Mouse (Mus musculus): ENCODE measurements around the gene Cutc.

Gene Cutc

DNA sequence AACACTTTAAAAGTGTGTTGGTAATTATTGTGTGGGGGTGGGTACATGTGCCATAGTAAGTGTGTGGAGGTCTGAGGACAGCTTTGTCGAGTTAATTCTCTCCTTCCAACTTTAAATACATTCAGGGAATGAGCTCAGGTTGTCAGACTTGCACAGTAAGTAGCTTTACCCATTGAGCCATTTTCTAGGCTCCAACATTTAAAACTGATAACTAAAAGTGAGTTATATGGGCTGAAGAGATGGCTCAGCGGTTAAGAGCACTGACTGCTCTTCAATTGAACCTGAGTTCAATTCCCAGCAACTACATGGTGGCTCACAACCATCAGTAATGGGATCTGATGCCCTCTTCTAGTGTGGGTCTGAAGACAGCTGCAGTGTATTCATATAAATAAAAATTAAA lies 1.4 kb downstream of the Cutc start:
- DNase-seq = no peak

DNA sequence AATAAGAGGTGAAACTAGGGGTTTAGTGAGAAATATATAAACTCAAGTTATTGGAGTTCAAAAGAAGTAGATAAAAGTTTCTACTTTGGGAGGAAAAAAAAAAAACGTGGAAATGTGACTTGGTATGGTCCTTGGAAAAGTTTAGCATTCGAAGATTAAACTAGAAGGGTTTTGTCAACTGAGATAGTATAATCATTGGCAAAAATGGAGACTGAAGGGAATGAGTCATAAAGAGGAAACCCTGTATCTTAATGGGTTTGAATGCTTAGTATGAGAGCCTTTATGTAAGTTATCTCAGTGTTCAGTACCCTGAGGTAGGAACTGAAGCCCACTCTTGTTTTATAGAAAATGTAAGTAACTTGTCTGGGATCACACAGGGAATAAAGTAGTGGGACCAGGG lies 2.1 kb downstream of the Cutc start:
- no peak for DNase-seq

DNA sequence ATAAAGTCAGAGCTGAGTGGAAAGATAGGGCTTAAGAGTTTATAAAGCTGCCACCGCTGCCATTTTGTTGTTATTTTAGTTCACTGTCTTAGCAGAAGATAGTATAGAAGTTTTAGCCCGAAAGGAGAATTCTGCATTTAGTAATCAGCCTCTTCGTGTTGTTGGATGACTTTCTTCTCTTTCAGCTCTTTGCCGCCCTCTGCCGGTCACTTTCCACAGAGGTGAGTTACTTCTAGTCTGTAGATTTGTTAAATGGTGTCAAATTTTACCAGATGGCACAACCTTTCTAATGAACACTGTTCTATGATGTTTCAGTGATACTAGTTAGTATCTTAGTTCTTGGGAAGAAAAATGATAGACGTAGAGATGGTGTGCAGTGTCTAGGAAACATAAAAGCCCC lies 7.7 kb downstream of the Cutc start:
- DNase-seq = peak; percentile 74 to 93

DNA sequence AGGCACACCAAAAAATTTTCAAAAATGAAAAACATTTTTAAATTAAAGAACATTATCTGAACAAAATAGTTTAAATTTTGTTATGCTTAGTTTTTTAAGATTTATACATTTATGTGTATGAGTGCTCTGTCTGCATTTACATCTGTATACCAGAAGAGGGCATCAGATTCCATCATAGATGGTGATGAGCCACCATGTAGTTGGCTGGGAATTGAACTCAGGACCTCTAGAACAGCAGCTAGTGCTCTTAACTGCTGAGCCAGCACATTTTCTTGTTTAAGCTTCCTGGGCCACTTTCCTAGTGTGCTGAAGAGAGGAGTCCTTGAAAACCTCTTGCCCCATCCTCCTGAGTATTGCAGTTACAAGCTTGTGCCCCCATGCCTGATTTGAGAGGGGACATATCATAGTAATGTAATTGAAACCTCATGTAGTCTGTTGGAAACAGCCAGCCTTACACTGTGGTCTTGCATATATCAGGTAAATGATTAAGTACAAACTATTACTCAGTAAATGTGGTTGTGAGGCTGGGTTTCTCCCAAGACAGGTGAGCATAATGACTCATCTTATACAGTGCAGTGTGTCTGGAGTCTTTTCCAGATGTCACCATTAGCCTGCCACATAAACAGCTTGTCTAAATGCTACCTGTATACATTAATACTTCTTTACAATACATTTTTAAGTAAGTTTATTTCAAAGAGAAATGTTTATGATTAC lies 8.9 kb downstream of the Cutc start:
- DNase-seq = no peak

DNA sequence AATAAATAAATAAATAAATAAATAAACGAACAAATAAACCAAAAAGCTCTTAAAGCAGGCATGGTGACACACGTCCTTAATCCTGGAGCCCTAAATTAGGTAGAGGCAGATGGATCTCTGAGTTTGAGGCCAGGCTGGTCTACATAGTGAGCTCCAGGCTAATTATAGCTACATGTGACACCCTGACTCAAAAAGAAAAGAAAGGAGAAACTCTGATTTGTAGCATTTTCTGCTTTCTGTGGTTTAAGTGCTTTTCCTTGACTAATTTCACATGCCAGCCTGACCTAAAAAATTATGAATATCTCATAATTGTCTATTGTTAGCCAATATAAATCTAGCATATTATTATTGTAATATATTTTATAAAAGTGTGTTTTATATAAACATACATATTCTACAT lies 9.6 kb downstream of the Cutc start:
- no peak for DNase-seq

DNA sequence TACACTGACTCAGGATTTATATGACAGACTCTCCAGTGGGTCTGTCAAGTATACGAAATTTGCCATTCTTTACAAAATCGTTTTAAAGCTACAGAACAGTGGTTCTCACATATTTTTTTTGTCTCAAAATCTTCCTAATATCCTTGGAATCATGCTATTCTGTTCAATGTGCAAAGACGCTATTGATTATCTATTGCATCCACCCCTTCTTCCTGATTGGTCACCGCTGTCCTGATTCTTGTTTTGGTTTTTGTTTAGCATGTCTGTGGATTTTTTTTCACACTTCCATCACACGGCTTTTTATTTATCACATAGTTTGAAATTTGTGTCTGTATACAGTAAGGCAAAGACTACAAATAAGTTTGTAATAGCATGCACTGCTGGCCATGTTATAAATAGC lies 13.7 kb downstream of the Cutc start:
- DNase-seq = no peak

DNA sequence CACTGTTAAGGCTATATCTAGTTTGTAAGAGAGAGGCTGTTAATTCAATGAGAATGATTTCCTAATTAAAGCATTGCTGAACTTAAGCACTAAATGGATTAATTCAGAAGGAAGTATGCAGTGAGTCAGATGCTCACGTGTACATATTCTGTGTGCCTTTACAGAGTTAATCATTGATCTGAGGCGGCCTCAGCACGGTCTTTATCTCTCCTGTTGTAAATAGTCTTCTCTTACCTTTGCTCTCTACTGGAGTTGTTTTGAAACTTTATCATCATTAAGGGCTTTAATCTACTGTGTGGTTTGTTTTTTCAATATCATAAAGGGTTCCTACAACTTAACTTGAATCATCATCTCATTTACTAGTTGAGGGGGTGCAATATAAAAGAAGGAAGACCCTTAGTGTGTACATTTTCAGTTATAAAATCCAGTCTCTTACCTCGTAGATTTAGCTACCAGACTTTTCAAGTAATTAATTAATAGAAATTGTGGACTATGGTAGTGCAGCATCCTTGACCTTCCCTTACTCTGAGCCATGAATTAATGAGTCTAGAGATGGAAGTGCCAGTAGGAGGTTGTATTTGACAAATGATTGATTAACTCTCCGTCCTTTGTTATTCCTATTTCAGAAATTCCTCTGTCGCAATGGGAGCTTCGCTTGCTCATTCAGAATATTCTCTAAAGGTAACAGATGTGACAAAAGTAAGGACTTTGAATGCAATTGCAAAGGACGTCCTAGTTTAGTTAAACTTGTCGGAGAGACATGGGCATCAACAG lies 14.9 kb downstream of the Cutc start:
- peak; percentile 49 to 70 for DNase-seq

DNA sequence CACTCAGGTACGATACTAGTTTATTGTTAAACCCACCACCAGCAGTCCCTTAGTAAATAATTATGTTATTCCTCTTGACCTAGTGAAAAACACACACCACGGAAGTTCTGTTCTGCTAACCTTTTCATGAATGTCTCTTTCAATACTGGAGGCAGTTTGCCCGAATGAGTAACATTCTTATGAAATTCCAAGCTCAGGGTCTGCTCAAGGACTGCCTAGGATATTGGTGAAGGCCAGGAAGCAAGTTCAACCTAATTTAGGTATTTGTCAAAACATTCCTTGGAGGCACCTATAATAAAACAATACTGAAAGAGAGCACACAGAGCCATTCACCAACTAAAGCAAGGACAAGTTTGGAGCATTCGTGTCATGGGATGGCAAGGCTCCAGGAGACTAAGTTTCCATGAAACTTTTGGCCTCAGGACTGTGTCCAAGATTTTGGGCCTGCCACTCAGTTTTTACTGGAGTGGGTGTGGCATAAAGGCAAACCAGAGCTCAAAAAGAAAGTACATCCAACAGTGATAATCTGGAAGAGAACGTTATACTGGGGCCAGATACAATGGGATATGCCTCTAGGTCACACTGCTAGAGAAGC lies 16.7 kb downstream of the Cutc start:
- peak; percentile 40 to 46 for DNase-seq

DNA sequence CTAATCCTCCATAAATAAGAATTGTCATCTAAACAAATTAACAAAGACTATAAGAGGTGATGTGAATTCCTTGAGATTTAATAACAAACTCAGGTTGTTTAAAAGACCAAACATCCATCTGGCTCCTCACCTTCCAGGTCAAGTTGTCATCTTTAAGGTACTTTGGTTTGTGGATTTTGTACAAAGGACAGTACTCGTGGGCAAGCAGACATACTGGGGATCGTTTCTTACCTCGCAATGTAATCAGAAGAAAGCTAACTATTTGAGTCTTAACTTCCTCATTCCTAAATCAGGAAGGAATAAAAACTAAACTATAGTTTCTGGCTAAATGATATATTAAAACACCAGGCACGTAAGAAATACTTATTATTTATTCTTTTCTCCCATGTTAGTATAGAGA lies 17.8 kb downstream of the Cutc start:
- no peak for DNase-seq

DNA sequence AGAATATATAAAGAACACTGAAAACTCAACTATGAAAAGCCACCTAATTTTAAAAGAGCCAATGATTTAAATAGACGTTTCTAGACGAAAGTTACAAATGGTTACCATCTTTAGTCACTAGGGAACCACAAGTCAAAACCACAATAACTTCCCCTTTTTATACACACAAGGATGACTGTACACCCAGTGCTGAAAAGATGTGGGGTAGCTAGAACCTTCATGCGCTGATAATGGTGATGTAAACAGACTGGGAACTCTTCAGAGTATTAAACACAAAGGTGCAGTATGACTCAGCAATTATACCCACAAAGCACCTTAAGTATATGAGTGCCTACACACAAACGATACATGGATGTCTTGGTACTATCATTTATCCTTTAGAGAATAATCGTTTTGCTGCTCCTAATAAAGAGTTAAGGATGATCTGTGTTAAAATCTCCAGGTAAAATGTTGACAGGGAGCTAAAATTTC lies 18.7 kb downstream of the Cutc start:
- no peak for DNase-seq

DNA sequence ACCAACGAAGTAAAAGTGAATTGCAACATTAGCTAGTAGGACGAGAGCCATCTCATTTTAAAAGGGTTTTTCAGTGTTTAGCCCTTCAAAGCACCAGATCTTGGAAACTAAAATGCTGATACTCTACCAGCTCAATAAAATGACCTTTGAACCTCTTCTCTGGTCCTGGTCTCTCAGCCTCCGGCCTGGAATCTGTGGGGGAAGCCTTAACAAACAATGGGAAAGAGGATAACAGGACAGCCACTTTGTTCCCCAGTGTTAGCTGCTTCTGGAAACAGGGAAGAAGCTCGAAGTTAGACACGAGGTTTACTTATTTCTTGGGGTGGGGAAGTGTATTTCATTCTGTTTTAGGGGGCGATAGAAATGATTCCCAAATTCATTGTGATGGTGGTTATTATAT lies 19.5 kb downstream of the Cutc start:
- DNase-seq = no peak

DNA sequence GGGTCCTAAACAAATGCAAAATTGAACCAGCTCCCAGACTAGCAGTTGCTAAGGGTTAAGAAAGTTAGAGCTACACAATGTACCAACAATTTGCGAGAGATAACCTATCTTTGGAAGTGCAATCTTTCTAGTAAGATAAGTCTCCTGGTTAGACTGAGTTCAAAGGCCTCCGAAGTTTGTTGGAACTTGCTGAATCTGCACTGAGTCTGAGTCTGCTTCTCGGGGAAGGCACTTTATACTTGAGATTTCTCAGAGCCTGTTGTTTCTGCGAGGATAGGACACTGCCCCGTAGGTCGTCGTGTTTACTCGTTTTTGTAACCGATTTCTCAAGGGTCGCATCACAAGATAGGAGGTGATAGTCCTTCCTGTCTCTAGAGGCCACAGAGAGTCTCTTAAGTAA lies 22.6 kb downstream of the Cutc start:
- DNase-seq = peak in 1 of 2 experiments; percentile 23

DNA sequence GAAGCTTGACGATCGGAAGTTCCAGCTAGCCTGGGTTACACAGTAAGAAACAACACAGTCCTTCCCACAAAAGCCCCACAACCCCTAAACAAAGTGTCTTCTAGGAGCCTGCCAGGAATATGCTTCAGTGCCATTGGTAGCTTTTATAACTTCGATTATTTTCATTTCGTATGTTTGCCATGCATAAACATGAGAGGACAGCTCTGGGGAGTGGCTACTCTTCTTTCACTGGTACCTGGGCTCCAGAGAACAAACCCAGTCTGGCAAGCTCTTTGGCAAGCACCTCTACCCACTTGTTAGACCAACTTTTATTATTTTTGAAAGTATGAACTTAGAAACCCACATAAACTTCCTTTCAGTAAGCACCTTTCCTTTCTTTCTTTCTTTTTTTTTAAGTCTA lies 23.8 kb downstream of the Cutc start:
- DNase-seq = no peak

DNA sequence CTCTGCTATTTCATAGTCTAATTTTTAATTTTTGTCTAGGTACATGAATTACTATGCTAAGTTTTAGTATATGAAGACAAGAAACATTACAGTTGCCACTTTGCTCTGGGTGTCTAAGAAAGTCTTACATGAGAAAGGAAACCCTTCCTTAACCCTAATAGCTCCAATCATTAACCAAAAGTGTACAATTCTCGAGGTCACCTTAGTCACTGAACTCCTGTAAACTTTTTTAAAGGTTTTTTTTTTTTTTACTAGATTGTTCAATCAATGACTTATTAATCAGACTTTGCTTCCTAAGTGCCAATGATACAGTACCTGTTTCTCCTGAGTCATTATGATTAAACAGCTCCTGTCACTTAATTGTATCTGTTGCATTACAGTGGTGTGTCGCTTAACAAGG lies 24.5 kb downstream of the Cutc start:
- no peak for DNase-seq

DNA sequence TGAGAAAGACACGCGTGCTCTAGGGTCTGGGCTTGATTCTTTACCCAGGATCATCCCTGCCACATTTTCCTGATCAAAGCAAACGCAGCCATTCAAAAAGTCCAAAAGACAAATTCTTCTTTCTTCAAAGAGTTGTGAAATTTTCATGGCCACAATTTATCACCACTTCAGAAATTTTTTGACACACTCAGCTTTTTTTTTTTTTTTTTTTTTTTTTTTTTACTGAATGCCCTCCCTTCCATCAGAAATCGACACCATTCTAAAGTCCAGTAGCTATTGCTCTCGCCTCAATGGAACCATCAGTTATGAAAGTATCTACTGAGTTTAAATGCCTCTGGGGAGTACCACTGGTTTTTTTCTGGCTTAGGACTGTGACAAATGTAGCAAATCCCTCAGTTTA lies 27.6 kb downstream of the Cutc start:
- DNase-seq = no peak

DNA sequence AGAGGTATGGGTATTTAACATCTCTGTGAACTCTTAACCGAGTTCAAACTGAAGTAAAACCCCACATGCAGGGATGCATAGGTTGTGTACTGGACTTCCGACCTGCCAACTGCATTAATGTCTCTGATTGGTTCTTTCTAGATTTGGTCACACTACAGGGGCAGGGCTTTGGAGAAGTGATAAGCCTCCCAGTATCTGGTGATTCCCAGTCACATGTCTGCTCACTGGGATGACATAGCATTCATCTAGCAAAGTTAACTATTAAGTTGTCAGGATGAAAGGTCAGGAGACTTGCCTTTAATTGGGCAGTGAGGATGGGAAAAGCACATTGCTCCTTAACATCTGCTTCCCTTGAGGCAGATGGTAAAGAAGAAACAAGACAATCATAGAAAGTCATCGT lies 29.2 kb downstream of the Cutc start, which contains the start of gene Abcc2:
Gene Abcc2, plus strand, starts transcription at position 213 of the 400 bp plus-strand sequence.
- DNase-seq = peak; percentile 57 to 66

DNA sequence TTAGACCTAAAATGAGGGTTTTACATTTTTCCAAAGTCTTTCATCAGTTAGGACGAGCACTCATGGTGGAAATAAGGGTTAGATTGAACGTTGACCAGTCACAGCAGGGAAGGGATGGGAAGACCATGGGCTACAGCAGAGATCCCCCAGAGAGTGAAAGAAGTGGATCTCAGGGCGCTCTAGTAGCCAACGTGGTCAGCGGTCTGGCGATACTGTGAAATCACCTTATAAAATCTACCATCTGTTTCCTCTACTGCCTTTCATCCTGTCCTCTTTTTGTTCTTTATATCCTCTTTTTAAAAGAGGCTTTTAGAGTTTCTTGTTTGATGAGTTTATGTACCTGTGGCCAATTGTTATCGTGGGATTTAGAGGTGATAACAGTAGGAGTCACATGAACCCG lies 32.0 kb downstream of the Cutc start:
- DNase-seq = no peak

DNA sequence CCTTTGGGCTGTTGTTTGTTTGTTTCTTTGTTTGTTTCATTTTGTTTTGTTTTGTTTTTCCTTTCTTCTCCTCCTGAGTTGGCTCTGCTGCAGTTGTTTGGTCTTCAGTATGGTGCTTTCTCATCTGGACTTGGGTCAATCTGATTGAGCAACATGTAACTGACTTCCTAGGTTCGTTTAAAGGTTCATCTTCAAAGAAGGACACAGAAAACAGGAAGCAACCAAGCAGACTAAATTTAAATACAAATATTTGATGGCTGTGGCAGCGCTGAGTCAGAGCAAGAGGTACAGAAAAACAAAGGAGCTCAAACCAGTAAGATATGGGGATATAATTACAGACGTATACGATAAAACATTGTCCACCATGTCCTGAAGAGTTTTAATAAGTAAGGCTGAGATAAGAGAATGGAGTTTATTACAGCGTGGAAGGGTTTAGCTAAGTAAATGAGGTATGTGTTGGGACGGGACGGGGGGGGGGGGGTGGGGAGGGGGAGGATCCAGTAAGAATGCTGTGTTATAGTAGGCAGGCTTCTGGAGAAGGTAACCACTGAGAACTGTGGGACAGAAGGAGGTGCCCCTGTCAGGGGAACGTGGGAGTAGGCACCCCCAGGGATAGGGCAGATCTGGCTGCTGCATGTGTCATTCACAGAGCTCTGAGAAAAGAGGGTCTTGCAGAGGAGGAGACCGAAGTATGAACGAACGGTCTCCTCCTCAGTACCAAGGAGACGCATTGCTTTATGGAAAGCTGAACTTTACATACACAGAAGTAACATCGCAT lies 33.6 kb downstream of the Cutc start:
- DNase-seq = no peak

DNA sequence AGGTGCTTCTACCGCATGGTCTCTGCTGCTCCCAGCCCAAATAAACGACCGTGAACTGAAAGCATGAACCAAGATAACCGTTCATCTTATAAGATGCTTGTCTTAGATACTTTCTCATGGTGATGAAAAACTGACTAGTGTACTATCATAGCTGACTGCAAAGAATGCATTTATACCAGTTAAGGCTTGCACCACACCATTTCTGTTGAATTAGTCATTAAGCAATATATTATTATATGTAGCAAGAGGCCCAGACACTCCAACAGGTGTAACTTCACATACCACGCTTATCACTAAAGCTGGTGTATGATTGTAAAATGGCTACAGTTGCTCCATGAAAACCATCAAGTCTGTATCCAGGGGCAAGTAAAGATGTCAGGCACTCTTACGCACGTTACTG lies 37.0 kb downstream of the Cutc start:
- no peak for DNase-seq

DNA sequence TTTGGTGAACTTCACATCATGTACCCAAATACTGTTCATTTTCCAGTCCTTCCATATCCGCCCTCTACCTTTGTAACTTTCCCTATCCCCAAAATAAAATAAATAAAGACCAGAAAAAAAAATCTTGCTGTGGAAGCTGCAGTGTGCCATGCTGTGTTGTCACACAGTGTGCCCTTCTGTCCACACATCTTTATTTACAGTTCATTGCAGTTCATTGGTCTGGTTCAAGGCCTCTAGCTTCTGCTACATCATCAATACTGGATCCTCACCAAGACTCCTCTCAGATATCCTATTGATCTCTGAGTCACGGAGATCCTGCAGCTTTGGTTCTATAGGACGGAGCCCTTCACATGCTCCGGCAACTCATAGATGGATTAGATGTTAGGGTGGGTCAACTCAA lies 39.7 kb downstream of the Cutc start:
- DNase-seq = no peak

DNA sequence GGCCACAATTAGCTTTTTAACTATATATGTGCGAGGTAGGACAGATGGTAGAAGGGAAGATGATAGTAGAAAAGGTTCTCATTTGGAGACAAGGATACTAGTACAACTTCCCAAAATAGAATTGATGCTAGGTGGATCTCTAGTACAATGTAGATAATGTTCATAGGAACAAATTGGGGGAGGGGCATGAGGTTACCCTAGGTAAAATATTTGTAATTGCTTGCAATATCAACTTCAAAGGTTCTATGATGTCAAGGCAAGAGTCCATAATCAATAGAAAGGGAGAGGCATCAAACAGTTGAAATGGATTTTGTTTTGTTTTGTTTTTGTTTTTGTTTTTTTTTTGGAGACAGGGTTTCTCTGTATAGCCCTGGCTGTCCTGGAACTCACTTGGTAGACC lies 41.2 kb downstream of the Cutc start:
- no peak for DNase-seq

DNA sequence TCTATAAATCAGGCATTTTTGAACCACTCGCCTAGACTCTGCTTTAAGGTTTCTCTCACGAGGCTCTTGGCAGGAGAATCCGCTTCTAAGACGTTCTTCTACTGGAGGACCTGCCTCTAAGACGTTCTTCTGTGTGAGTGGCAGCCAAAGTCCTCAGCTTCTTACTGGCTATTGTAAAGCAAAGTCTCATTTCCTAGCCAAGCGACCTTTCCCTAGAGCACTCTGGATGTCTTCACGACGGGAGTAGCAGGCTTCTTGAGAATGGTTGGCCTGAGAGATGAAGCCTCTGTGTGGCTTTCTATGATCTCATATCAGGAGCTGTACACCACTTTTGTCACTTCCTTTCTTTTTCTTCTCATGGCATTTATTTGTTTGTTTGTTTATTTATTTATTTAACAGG lies 42.7 kb downstream of the Cutc start:
- DNase-seq = no peak

DNA sequence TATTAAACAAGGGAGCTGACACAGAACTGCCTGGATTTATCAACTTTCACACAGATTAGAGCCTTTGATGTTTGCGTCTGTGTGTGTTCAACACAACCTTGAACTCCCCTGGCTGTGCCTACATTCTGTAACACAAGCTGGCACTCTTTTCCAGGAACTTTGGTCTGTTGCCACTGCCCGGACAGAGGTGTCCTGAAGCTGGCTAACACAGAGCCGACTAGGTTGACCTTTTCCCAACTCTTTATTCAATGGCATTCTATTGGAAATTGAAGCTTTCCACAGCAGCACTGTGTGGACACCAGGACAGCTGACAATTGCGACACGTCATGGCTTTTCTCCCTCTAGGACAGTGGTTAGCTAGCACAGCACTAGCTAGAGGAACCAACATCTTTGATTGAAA lies 44.4 kb downstream of the Cutc start:
- no peak for DNase-seq

Measured in kidney, postnatal 25 days (tissue).